Mouse (Mus musculus): ENCODE measurements around the gene Ncapg2. TPM values are rescaled to one million over a fixed set of nuclear protein-coding genes. Genes with fewer than 3 reads are reported as not detected.

Ncapg2 gene
- 3.5 TPM for polyA plus RNA-seq (2017; shearing (Covaris generic))

DNA sequence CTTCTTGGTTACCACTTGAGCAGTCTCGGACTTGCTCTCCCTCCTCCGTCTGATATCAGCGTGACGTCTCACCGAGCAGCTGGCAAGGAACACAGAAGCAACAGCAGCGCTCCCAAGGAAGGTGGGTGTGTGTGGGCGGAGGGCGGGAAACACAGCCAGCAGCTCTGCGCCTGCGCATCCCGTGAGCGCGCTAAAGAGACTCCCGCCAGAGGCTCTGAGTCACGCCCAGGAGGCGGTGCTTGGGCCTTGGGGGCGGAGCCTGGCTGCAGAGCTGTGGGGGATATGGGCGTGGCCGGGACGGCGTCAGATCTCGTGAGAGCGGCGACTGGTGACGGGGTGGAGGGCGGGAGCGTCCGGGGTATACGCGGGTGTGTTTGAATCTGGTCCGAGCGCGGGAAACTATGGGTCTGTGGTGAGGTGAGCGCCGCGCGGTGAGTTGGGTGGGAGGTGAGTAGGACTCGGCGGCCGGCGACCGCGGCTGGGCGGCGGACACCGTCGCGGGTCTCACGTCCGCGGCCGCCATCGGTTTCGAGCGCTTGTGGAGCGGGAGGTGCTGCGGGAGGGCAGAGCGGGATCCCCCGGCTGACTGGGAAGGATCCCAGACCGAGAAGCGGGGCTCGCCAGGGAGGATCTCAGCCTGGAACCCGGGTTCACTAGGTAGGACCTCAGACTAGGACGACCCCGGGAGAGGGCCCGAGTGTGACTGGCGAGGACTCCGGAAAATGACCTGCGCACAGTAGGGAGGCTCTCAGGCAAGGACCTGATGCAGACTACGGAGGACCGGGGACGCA lies at the start of gene Ncapg2:
TSS of gene Ncapg2 (plus strand) at position 358 of the 791 bp plus-strand sequence.

DNA sequence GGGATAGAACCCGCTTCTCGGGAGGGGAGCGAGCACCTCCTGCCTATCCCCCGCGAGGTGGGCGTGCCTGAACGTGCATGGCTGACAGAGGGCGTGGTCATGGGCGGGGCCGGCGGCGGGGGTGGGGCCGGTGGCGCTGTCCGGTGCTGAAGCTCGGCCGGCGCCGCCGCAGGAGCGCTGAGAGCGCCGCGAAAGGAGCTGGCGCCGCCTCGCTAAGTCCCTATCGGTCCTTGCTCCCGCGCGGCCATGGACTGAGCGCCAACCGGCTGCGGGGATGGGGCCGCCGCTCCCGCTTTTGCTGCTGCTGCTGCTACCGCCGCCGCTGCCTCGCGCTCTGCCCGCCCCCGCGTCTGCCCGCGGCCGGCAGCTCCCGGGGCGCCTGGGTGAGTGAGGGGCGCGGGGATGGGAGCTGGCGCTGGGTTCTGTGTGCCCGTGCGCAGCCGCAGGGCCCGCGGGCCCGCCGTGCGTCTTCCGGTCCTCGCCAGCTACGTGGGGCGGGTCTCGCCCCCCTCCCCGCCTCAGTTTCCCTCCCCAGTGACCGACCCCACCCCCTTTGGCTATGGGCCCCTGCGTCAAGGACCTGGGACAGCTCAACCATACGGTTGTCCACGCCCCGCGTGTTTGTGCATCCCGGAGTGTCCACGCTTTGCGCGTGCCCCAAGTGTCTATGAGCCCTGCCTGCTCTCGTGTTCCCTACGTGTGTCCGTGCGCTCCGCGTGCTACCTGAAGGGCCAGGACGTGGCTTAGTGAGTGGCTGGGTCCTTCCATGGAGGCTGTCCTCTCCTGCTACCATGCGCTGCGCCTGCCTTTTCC lies 80.6 kb downstream of the Ncapg2 start, which contains the start of gene Ptprn2:
TSS of gene Ptprn2 (plus strand) at position 130 of the 813 bp plus-strand sequence.

Other genes starting within 250 kb of the Ncapg2 start
- 0.62 TPM for gene Wdr60, start 142.4 kb upstream of the Ncapg2 start, polyA plus RNA-seq (2017; shearing (Covaris generic))
- not detected for gene Gm11027, start 130.0 kb upstream of the Ncapg2 start, polyA plus RNA-seq (2017; shearing (Covaris generic))
- gene Esyt2, start 124.2 kb upstream of the Ncapg2 start, polyA plus RNA-seq (2017; shearing (Covaris generic)): 214 TPM
- not detected for gene Ptprn2, start 80.3 kb downstream of the Ncapg2 start, polyA plus RNA-seq (2017; shearing (Covaris generic))